Mouse (Mus musculus) G1E-ER4 (cell line): ENCODE measurements around the gene Asxl2. TPM values are rescaled to one million over a fixed set of nuclear protein-coding genes. Genes with fewer than 3 reads are reported as not detected.

Source experiments
- GATA1 ChIP-seq: IDR thresholded peaks from one replicate; pipeline ENCODE4 v1.8.0; 2012; ENCODE audit warnings: low read length, inconsistent platforms
- polyA plus RNA-seq: library from polyadenylated mRNA; stranded (reverse); fragments of >175 nt; gene quantifications from 2 replicates; pipeline ENCODE4 v1.2.3, GENCODE M21; 2012

The Asxl2 gene
- polyA plus RNA-seq, 1 experiment: 38.0 TPM

GRCm38 (mm10) chr12:3500071-3500470 lies 73.4 kb downstream of the Asxl2 start:
- no peak for TF ChIP-seq GATA1

DNA sequence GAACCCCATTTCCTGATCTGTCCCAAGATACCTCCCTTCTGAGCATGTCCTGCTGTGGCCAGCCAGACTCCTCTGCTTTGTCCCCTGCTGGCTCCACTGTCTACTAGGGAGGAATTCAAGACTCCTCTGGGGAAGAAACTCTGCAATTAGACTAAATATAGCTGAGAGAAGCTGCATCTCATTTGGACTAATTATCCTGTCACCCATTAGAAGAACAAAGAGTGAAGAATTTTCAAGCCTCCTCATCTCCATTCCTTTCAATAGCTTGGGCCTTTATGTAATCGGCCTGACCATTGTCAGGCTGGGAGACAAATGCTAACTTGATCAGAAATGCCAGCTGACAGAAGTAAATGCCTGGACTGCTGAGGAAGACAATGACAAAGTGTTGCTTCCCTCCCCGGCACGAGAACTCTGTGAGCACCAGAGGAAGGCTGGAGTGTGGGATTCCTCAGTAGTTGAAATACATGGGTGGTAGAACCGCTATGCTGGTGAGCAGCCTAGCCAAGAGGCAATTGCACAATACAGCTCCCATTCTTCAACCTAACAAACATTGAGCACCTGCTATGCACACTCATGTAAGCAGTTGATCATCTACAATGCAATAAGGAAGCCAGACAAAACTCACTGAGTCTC lies 92.1 kb downstream of the Asxl2 start:
- no peak for TF ChIP-seq GATA1

- no peak for TF ChIP-seq GATA1
Measured at GRCm38 (mm10) chr12:3525536-3525935, 98.9 kb downstream of the Asxl2 start.

GRCm38 (mm10) chr12:3537616-3538015 lies 111.0 kb downstream of the Asxl2 start:
- TF ChIP-seq GATA1: no peak

GRCm38 (mm10) chr12:3538036-3538435 lies 111.4 kb downstream of the Asxl2 start:
- TF ChIP-seq GATA1: no peak

- TF ChIP-seq GATA1: no peak
Measured at GRCm38 (mm10) chr12:3539605-3540004, 112.9 kb downstream of the Asxl2 start.

DNA sequence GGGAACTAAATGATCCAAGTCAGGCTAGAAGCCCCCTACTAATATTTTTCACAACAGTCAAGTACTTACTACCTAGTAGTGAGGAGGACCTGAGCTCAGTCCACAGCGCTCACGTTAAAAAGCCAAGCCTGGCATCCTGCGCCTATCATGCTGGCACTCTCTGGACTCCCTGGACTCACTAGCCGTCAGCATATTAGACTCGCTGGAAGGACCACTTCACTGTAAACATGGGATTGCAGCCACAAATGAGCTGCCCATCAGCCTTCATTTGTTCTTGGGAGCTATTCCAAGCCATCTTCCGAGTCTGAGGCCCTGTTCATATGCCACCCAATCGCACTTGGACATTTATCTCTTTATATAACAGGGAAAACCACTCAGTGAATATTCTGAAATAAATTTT lies 114.2 kb downstream of the Asxl2 start:
- no peak for TF ChIP-seq GATA1

DNA sequence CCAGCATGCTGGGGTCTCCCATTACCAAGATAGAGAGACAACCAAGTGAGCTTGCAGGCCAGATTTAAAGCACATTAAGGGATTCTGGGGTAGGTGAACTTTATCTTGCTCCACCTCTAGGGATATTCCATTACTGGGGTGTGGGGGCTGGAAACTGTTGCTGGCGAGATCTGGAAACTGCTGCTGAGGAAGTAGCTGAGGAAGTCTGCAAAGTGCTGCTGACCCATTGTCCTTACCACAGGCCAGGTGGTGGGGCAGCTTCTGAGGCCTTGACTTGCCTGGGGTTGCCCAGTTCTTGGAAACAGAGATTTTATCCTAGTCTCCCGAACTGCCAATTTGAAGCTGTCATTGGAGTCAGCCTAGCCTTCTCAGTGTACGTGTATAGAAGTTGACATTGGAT lies 118.8 kb downstream of the Asxl2 start:
- no peak for TF ChIP-seq GATA1

DNA sequence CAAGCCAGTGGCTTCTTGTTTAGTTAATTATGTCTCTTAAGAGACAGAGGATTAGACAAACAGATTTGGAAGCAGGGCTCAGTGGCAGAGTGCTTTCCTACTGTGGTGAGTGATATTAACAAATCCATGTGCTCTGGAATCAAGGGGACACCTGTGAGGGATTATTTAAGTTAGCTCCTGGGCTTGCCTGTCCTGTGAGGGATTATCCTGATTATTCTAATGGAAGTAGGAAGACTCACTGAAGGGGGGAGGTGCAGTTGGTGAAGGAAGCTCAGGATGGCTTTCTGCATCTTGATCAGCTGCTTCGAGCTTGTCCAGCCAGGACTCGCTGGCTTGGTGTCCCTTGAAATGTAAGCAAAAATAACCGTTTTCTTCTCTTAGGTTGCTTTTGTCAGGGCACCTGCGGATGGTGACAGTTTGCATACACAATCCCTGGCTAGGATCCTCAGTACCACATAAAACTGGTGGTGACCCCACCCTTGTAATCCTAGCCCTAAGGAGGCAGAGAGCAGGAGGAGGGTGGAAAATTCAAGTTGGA lies 119.5 kb downstream of the Asxl2 start:
- no peak for TF ChIP-seq GATA1

DNA sequence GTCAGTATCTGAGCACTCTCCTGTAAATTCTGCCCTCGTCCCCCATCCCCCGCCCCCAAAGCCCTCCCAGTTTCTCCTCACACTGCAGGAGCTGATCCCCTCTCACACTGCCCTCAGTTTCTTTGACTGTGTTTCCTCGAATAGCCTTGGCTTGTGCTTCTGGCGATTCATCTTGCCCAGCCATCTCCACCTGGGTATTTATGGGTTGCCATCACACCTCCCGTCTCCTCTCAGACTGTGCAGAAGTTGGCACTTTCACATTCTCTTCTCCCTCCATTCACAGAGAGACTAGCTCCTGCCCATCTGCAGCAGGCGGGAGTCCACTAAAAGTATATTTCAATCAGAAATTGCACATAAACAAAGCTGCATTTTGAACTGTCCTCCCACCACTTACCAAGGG lies 120.1 kb downstream of the Asxl2 start:
- no peak for TF ChIP-seq GATA1

- no peak for TF ChIP-seq GATA1
Measured at GRCm38 (mm10) chr12:3547506-3547905, 120.8 kb downstream of the Asxl2 start.

- TF ChIP-seq GATA1: no peak
Measured at GRCm38 (mm10) chr12:3547911-3548310, 121.3 kb downstream of the Asxl2 start.

GRCm38 (mm10) chr12:3548582-3549211 lies 122.0 kb downstream of the Asxl2 start:
- TF ChIP-seq GATA1: no peak

- TF ChIP-seq GATA1: no peak
Measured at GRCm38 (mm10) chr12:3550280-3550679, 123.6 kb downstream of the Asxl2 start.

Other genes with a start within 250 kb of the Asxl2 start
- gene Rab10, start 116.9 kb upstream of the Asxl2 start, polyA plus RNA-seq: 50.1 and 59.8 TPM in 2 replicates
- gene Kif3c, start 61.7 kb upstream of the Asxl2 start, polyA plus RNA-seq: 0.29 and 0.30 TPM in 2 replicates
- gene Dtnb, start 145.5 kb downstream of the Asxl2 start, polyA plus RNA-seq: not detected in 2 replicates